Mouse (Mus musculus) layer of hippocampus, postnatal 36 days (tissue): Measurements from ENCODE around the gene Tead2. TPM values are rescaled to one million over a fixed set of nuclear protein-coding genes. Genes with fewer than 3 reads are reported as not detected.
A peak's percentile ranks its signal among the peaks of the same experiment; 100 is the strongest.

ENCODE experiments used
- DNase-seq, 2 experiments: peaks; one replicate each; pipeline ENCODE4 v3.0.0; 2022
- total RNA-seq, 2 experiments: library from RNA; stranded (reverse); gene quantifications; 2 replicates each; pipeline ENCODE4 v1.2.3; 2021

Gene Tead2
- total RNA-seq, 2 experiments from 2014 or later: 2.6 to 7.8 TPM

GRCm38 (mm10) chr7:45191803-45192363 is 23.7 kb upstream of the Tead2 start:
- DNase-seq: no peak

DNA sequence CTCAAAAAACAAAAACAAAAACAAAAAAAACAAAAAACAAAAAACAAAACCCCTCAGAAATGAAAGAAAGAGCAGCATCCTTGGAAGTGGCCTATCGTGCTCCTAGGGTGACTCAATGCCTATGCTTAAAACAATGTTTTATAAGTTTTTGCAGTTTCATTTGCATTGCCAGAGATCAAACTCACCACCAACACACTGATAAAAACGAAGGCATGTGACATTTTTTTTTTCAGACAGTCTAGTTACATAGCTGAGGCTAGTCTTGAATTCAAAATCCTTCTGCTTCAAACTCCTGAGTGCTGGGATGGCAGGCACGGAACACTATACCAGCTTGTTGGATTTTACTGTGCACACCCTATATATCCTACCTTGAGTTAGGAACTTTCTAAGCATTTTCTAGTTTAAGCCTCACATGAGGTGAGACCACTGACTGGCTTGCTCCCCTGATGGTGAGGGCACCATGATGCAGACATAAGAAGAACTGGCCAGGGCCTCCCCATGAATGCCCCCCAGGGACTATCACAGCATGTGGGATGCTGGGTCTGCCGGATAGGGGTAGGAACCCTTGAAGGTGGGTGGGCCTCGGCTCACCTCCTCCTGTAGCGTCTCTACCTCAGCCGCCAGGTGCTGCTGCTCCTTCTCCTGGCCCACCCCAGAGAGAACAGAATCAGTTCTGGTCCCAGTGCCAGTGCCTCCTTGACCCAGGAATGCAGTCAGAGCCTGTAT is 22.8 kb upstream of the Tead2 start:
- DNase-seq: no peak

DNA sequence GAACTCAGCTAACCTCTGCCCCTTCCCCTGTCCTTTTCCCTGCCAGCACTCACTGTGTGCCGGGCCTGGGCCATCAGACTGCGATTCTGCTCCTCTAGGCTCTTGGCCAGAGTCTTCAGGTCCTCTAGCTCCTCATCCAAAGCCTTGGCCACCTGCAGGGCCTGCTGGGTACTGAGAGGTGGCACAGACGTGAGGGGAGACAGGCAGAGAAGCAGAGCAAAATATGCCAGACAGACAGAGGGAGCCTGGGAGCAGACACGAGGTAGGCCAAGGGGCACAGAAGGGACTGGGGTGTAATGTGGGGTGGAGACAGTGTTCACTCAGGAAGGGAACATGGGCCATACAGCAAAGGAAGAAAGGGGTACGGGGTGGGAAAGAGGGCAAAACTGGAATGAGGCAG is 22.1 kb upstream of the Tead2 start:
- DNase-seq: no peak

GRCm38 (mm10) chr7:45193871-45194785 is 21.4 kb upstream of the Tead2 start:
- DNase-seq: no peak

DNA sequence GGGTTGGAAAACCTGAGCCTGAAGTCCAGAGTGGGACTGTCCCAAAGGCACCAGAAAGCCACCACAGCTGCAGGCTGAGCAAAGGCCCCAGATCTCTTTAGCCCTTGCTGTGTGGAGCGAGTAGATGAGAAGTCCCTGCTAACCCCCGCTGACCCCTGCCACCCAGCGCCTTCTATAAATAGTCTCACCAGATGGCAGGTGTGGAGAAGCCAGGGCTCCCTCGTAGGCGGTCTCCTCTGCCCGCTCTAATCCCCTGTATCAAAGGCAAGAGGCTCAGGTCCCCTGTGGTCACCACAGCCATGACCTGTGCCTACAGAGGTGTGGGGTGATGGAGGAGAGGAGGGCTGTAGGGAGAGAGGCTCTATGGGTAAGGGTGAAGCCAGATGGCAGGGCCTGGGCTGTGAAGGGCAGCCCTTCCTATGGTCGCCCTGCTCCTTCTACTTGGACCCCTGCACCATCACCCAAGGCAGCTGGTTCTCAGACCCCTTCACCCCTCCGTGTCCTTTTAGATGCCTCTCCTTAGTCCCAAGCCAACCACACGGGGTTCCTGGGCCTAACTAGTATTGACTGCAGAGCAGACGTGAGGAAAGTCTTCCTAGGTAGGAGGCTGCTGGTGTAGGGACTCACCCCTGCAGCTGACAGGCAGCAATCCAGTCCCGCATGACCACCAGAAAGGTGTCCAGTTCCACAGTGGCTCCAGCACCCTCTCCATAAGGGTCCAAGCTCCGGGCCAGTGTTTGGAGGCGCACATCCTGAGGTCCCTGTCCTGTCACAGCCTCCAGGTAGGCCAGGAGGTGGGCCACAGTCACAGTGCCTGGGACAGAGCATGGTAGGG is 20.0 kb upstream of the Tead2 start:
- DNase-seq: no peak

- no peak for DNase-seq
These were observed 19.4 kb upstream of the Tead2 start for GRCm38 (mm10) chr7:45196176-45196535.

DNA sequence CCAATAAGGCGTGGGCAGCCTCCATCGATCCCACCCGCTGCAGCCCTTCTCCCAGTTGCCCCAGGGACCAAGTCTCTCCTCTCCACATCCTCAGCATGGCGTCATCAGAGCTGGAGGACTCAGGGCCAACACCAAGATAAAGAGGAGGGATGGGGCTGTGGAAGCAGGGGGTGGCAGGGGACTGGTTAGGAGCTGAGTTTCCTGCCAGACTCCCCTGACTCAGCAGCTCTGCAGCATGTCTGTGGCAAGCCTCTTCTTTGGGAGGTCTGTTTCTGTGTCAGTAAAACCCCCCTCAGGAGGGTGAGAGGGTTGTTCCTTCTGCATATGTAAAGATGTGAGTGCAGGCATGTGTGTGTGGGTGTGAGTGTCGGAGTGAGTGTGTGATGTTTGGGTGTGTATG is 18.6 kb upstream of the Tead2 start:
- no peak for DNase-seq

- peak; percentile 64 to 74 for DNase-seq
These were observed 17.1 kb upstream of the Tead2 start for GRCm38 (mm10) chr7:45198435-45198834.

GRCm38 (mm10) chr7:45198961-45199360 is 16.6 kb upstream of the Tead2 start:
- no peak for DNase-seq

DNA sequence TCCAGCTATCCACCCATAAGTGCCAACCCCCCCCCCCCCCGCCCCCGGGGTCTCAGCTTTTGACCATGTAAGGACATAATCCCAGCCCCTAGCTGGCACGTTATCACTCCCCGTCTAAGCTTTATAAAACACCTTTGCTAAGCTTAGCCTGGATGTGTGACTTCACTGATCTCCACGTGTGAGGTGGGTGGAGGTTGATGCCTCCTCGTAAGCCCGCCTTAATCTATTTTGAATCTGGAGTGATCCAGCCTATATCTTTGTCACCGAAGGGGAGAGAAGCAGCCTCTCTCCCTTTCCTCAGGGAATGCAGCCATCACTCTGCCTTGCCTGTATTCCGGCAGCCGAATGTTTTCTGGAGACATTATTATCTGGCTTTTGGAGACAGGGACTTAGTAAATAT is 12.9 kb upstream of the Tead2 start:
- no peak for DNase-seq

DNA sequence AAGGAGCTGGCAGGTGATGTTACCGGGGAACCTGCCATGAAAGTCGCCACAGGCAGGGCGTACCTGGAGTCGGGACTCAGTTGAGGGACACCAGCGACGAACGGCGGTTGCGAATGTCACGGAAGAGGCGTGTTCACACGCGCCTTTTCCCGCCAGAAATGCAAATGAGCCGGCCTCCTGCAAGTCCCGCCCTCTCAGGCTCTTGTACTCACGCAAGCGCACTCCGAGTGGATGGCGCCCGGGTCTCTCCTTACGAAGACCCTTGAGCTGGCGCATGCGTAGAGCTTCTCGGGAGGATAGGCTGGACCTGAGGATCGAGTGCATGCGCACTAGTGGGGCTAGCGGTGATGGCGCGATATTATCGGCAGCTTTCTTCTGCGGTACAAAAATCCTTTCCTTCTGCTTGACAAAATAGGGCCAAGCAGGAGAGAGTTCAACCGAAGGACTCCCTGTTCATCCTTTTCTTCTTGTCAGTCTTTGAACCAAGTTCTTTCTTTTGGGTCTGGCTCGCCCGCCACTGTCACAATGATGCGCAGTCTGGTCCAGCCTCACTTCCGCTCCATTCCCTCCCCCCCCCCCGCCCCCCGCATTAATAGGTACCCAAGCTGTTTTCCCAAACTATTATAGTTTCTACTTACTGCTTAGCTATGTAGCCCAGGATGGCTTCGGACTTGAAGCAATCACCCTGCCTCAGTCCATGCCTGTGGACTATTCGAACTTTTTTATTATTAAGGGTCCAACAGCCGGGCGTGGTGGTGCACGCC is 11.0 kb upstream of the Tead2 start, which contains the start of gene Ccdc155:
Gene Ccdc155 (minus strand): TSS at position 513 of the 764 bp plus-strand sequence.
- peak; percentile 87 to 91 for DNase-seq

DNA sequence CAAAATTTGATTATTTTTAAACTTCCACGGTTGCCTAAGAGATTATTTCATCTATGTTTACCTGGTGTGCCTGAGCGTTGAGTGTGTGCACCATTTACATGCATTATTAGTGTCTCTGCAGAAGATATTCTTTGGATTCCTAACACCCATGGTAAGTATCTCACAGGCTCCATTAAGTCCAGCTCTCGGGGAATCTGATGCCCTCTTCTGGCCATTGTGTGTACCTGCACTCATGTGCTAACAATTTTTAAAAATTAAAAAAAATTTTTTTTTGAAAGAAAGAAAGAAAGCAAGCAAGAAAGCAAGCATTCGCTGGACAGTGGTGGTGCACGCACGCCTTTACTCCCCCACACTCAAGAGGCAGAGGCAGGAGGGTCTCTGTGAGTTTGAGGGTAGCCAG is 7.3 kb upstream of the Tead2 start:
- no peak for DNase-seq

DNA sequence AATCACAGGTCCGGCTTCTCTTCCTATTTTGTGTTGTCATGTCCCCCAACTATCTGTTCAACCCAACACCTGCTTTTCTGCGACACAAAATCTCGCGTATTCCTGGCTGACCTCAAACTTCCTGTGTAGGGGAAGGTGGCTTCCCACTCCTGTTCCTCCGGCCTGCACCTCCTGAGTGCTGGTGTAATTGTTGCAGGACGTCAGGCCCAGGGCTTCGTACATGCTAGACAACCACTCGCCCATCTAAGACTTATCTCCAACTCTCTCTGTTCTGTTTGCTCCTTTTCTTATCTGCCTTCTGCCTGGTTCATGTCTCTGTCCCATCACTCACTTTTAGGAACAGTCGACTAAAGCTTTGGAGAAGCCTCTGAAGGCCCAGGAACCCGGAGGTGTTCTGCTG is 4.5 kb upstream of the Tead2 start:
- DNase-seq: no peak

DNA sequence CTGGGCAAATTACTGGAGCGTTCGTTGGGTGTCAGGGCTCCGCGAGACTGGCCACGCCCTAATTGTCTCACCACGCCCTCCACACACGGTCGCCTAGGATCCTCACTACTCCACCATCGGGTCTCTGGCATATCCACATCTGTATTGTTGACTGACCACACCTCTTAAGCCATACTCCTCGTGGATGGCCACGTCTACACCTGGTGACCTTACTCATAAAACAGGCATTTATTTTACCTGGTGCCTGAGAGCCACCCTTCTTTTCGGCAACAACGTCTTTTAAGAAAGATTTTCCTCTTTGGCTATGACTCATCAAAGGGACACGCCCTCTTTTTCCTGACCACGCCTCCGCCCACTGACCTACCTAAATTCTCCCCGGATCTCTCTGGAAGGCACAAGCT is 3.7 kb upstream of the Tead2 start, which contains the start of gene Dkkl1:
Gene Dkkl1 (minus strand): TSS at position 297 of the 401 bp plus-strand sequence.
- no peak for DNase-seq

DNA sequence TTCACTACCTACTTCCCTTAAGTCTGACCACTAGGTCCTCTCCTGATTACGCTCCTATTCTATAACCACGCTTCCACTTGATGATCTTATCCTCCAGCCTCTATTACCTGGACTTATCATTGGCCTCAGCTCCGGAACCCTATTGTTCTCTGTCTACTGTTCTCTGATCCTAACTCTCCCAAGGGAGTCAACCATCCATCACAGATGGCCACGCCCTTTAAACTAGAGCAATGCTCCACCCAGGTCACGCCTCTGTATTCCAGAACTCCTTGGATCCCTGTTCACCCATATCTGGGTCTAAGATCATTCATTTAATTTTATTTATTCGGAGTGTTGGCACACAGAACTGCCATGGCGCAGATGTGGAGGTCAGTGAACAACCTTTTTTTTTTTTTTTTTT is 3.2 kb upstream of the Tead2 start:
- DNase-seq: no peak

DNA sequence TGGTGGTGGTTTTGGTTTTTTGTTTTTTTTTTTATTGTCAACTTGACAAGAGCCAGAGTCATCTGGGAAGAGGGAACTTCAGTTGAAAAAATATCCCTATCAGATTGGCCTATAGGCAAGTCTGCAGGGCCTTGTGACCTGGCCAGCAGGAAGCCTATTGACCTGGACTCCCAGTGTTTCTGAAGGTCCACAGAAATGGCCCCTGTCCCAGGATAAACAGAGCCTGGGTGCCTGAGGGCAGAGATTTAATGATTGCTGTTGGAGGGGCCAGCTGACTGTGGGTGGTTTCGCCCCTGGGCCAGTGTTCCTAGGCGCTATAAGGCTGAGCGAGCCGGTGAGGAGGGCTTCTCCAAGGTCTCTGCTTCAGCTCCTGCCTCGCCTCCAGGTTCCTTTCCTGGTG is 1.8 kb upstream of the Tead2 start:
- no peak for DNase-seq

DNA sequence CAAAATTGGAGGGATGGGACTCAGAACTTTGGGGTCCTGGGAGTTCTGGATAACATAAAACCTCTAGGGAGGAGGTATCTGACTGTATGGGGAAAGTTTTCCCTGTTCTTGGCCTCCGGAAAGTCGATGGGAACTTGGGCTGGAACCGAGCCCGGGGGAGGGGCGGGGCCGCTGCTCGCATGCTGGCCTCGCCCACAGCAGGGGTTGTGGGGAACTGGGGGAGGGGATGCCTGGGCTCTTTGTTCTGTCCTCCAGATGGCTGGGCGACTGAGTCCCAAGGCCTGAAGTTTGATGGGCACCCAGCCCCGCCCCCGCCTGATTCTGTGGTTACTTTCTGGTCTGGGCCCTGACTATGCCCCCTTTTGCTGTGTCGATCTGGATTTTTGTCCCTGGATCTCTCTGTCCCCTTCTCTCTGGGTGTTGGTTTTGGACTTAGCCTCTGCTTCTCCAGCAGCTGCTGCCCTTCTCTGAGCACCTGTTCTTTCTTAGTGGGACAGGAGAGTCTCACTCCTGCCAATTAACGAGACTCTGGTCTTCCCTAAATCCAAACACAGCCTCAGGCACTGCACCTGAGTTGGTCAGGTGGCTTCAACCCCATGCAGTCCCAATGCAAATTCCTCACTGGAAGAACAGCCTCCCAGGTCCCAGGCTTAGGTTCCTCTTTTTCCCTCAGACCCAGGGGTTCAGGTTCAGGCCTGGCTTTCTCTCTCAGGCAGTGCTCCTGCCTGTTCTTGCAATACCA is 1.1 kb downstream of the Tead2 start:
- no peak for DNase-seq

GRCm38 (mm10) chr7:45221680-45222079 is 6.1 kb downstream of the Tead2 start:
- no peak for DNase-seq

DNA sequence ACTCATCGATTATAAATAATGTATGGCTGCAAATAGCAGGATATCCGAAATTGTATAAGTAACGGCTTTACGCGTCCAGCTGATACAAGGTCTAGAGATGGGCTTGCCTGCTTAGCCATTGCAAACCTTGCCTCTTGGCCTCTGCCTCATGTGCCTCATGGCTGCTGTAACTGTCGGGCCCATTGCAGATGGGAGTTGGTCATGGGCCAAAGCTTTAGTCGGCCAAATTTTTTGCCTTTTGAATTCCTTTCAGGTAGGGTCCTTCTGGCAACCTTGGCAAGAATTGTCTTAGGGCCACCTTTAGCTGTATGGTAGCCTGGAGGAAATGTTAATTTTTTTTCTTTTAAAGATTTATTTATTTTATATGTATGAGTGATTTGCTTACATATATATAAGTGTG is 9.3 kb downstream of the Tead2 start:
- no peak for DNase-seq

DNA sequence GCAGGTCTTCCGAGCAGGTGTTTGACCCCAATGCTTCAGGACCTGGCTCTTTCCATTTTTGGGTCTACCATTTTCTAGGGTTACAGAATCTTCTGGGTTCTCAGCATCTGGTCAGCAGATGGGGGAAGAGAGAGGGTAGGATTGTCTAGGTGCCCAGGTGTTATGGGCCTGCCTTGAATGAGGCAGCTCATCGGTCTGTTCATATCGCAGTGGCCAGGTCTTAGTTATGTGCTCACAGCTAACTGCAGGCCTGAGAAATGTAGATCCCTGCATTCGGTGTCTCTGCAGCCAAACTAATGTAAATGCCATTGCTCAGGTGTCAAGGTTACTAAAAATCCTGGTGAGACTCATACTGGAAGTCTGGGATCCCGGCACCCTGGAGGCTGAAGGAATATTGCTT is 10.9 kb downstream of the Tead2 start:
- no peak for DNase-seq

DNA sequence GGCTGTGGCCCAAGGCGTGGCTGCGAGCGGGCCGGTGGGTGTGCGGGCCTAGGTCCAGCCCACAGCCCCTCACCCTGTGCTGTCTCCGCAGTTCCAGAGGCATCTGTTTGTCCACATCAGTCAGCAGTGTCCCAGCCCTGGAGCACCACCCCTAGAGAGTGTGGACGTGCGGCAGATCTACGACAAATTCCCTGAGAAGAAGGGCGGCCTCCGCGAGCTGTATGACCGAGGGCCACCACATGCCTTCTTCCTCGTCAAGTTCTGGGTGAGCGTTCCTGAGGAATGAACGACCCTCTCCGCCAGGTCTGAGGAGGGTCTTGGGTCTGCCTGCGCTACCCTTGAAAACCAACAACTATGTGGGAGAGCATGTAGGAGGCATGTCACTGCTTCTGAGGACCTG is 13.0 kb downstream of the Tead2 start:
- DNase-seq: no peak
